Mouse (Mus musculus) C2C12 (cell line): Measurements from ENCODE around the gene Col5a2.

ENCODE experiments used
- CTCF ChIP-seq: IDR thresholded peaks from one replicate; pipeline ENCODE4 v1.5.1; 2011; ENCODE audit not compliant: control insufficient read depth, insufficient read depth, insufficient read length
- MAX ChIP-seq: IDR thresholded peaks from one replicate; pipeline ENCODE4 v1.6.1; 2011; ENCODE audit warnings: mild to moderate bottlenecking, control low read depth

DNA sequence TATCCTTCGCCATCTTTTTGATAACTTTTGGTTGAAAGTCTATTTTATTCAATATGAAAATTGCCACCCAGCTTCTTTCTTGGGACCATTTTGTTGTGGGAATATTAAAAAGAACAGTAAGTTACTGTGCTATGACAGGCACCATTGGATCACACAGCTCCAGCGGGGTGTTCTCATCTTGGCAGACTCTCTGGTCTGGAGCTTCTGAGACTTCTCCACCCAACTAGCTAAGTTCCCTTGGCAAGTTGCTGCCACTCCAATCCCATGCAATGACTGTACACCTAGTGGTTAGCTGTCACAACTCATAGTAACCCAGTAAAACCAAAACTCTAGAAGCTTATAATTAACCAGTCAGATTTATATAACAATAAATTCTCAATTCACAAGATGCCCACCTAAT is 139.8 kb downstream of the Col5a2 start:
- TF ChIP-seq CTCF (no peak), MAX (no peak)
